Mouse (Mus musculus): ENCODE results near the gene Ifitm2. TPM values are rescaled to one million over a fixed set of nuclear protein-coding genes. Genes with fewer than 3 reads are reported as not detected.
A peak's percentile ranks its signal among the peaks of the same experiment; 100 is the strongest.

Gene Ifitm2
- polyA plus RNA-seq, 1 experiment from 2014 or later = 225 TPM

DNA sequence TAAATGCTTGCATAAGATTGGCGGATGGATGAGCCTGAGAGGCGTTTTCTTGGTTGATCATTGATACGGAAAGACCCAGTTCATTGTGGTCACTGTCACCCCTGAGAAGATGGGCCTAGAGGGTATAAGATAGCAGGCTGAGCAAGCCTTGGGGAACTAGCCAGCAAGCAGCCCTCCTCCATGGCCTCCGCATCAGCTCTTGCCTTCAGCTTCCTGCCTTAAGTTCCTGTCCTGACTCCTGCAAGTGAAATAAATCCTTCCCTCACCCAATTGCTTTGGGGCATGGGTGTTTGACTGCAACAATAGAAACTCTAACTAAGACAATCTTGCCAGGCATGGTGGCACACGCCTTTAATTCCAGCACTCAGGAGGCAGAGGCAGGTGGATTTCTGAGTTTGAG is 4.2 kb upstream of the Ifitm2 start:
- no peak overlapping the region for H3K27ac ChIP-seq (ENCODE audit: low read depth, low read length)
- 0 out of 2 replicates have a peak, but pooled peaks cover 5% of the 10 kb centered on the region for H3K4me1 ChIP-seq (replicated peaks; ENCODE audit: control insufficient read depth, insufficient read depth, low read length)
- no peak overlapping the region for H3K4me3 ChIP-seq (ENCODE audit: low read depth, low read length)
- no peak for DNase-seq (ENCODE audit: low spot score)
- no peaks in the 10 kb centered on the region for H3K36me3 ChIP-seq (ENCODE audit: control insufficient read depth, insufficient read depth, low read length)
- ATAC-seq (replicated peaks; ENCODE audit: low FRiP score) = no peak
- no peaks in the 10 kb centered on the region for H3K9me3 ChIP-seq (ENCODE audit: control insufficient read depth, low read length)
- 0 out of 2 replicates have a peak, but pooled peaks cover 2% of the 10 kb centered on the region for H3K27me3 ChIP-seq (ENCODE audit: control insufficient read depth, insufficient read depth, low read length)
- H3K9ac ChIP-seq (ENCODE audit: low read length) = no peak overlapping the region
- no peak overlapping the region for H3K4me2 ChIP-seq (ENCODE audit: low read depth, low read length, severe bottlenecking)
- WGBS = 36% methylated on average over 5 of the region's 5 CpGs

DNA sequence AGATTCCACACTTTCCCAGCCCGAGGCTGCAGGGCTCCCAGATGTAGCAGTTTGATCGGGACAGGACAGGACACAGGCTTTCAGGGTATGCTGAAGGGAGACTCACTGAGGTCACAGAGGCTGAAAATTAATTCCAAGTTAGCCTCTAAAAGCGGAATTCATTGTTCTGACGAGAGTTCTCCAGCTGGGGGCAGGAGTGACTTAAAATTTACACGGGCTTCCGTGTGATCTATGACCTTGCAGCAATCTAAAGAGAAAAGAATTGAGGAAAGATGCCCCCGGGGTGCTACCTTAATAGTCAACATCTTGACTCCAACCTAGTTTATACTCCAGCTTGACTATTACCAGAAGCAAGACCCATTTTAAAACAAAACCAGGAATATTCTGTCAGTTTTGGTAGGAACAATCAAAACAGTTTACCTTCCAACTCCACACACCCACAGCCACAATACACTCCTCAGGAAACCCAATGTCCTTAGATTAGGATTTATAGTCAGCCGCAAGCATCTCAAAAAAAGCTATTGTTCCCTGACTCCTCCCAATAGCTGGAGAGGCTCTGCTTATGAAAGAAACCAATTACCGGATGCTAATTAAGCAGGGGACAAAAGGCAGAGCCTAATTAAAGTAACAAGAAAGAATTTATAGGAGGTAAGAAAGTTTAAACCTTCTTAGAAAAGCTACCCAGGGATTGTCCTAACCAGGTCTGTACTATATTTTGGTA is 3.6 kb upstream of the Ifitm2 start:
- Histone ChIP-seq H3K36me3 (ENCODE audit: control insufficient read depth, insufficient read depth, low read length) (no peaks in the 10 kb centered on the region), H3K27me3 (ENCODE audit: control insufficient read depth, insufficient read depth, low read length) (0 out of 2 replicates have a peak, but pooled peaks cover 2% of the 10 kb centered on the region), H3K4me1 (replicated peaks; ENCODE audit: control insufficient read depth, insufficient read depth, low read length) (0 out of 2 replicates have a peak, but pooled peaks cover 5% of the 10 kb centered on the region), H3K27ac (ENCODE audit: low read depth, low read length) (no peak overlapping the region), H3K4me3 (ENCODE audit: low read depth, low read length) (no peak overlapping the region), H3K9ac (ENCODE audit: low read length) (no peak overlapping the region), H3K4me2 (ENCODE audit: low read depth, low read length, severe bottlenecking) (no peak overlapping the region), H3K9me3 (ENCODE audit: control insufficient read depth, low read length) (no peaks in the 10 kb centered on the region)
- peak; percentile 38; the same call in 1 of the 2 replicates for ATAC-seq (replicated peaks; ENCODE audit: low FRiP score)
- no peak for DNase-seq (ENCODE audit: low spot score)
- whole genome bisulfite sequencing = 1% methylated on average over 9 of the region's 9 CpGs

DNA sequence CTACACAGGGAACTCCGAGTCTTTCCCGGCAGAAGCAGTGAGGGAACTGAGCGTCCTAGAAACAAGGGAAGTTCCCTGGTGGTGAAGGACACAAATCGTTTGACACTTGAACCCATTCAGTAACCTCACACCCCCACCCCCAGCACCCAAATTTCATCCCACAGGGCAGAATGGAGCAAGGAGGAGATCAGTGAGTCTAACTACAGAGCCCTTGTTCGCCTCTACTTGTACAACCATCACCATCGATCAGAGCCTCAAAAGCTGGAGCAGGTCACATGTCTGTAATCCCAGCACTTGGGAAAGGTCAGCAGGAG is 726 bp upstream of the Ifitm2 start:
- H3K4me3 ChIP-seq (ENCODE audit: low read depth, low read length) = no peak overlapping the region

DNA sequence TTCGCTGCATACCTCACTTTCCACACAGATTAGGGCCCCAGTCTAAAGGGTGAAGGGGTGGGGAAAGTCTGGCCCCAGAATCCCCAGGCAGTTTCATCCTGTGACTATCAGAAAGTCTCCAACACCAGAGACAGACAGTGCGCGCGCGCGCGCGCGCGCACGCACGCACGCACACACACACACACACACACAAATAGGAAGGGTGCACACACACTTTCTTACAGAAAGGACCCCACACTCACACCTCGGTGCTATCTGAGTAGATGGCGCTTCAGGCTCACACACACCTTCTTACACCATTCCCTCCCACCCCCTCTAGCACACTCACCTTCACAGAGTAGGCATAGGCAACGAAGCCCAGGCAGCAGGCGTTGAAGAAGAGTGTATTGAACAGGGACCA is 445 bp downstream of the Ifitm2 start:
- no peaks in the 10 kb centered on the region for H3K9me3 ChIP-seq (ENCODE audit: control insufficient read depth, low read length)
- 10% methylated on average over 17 of the region's 17 CpGs for WGBS
- H3K27ac ChIP-seq (ENCODE audit: low read depth, low read length) = 0 out of 2 replicates have a peak overlapping the region, but pooled peaks have one; percentile 18
- peaks cover 12% of the 10 kb centered on the region; the same call in 1 of the 2 replicates for H3K4me1 ChIP-seq (replicated peaks; ENCODE audit: control insufficient read depth, insufficient read depth, low read length)
- H3K4me3 ChIP-seq (ENCODE audit: low read depth, low read length) = peak overlapping the region; percentile 28
- ATAC-seq (replicated peaks; ENCODE audit: low FRiP score) (no peak), DNase-seq (ENCODE audit: low spot score) (no peak)
- peak overlapping the region; percentile 47; the same call in 1 of the 2 replicates for H3K9ac ChIP-seq (ENCODE audit: low read length)
- 0 out of 2 replicates have a peak, but pooled peaks cover 2% of the 10 kb centered on the region for H3K27me3 ChIP-seq (ENCODE audit: control insufficient read depth, insufficient read depth, low read length)
- H3K4me2 ChIP-seq (ENCODE audit: low read depth, low read length, severe bottlenecking) = peak overlapping the region; percentile 50
- no peaks in the 10 kb centered on the region for H3K36me3 ChIP-seq (ENCODE audit: control insufficient read depth, insufficient read depth, low read length)

More for the DNA sequence above, 726 bp upstream of the Ifitm2 start:
- H3K4me1 ChIP-seq (replicated peaks; ENCODE audit: control insufficient read depth, insufficient read depth, low read length) = 0 out of 2 replicates have a peak, but pooled peaks cover 5% of the 10 kb centered on the region
- ATAC-seq (replicated peaks; ENCODE audit: low FRiP score) (no peak), DNase-seq (ENCODE audit: low spot score) (no peak)
- WGBS = 58% methylated on average over 6 of the region's 6 CpGs
- H3K4me2 ChIP-seq (ENCODE audit: low read depth, low read length, severe bottlenecking) = no peak overlapping the region
- no peak overlapping the region for H3K9ac ChIP-seq (ENCODE audit: low read length)
- no peak overlapping the region for H3K27ac ChIP-seq (ENCODE audit: low read depth, low read length)
- no peaks in the 10 kb centered on the region for H3K36me3 ChIP-seq (ENCODE audit: control insufficient read depth, insufficient read depth, low read length)
- 0 out of 2 replicates have a peak, but pooled peaks cover 2% of the 10 kb centered on the region for H3K27me3 ChIP-seq (ENCODE audit: control insufficient read depth, insufficient read depth, low read length)
- no peaks in the 10 kb centered on the region for H3K9me3 ChIP-seq (ENCODE audit: control insufficient read depth, low read length)

DNA sequence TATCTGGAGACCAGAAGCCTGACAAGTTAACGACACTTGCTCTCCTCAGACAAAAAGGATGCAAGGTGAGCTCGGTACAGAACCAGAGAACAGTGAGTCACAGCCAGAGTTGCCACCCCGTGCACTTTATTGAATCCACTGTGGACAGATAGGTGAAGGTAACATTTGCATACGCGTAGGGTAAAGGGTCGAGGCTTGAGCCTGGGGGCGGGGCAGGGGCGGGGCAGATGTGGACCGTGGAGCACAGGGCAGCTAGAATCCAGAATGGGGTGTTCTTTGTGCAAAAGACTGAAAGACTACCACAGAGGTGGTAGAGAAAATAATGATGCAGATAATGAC is 1.1 kb downstream of the Ifitm2 start:
- peak overlapping the region; percentile 28 for H3K4me3 ChIP-seq (ENCODE audit: low read depth, low read length)
- peak overlapping the region; percentile 50 for H3K4me2 ChIP-seq (ENCODE audit: low read depth, low read length, severe bottlenecking)
- peaks cover 13% of the 10 kb centered on the region; the same call in 1 of the 2 replicates for H3K4me1 ChIP-seq (replicated peaks; ENCODE audit: control insufficient read depth, insufficient read depth, low read length)
- no peaks in the 10 kb centered on the region for H3K9me3 ChIP-seq (ENCODE audit: control insufficient read depth, low read length)
- H3K27me3 ChIP-seq (ENCODE audit: control insufficient read depth, insufficient read depth, low read length) = 0 out of 2 replicates have a peak, but pooled peaks cover 2% of the 10 kb centered on the region
- no peaks in the 10 kb centered on the region for H3K36me3 ChIP-seq (ENCODE audit: control insufficient read depth, insufficient read depth, low read length)
- DNase-seq (ENCODE audit: low spot score) (no peak), ATAC-seq (replicated peaks; ENCODE audit: low FRiP score) (no peak)
- no peak overlapping the region for H3K9ac ChIP-seq (ENCODE audit: low read length)
- WGBS = 10% methylated on average over 9 of the region's 9 CpGs
- no peak overlapping the region for H3K27ac ChIP-seq (ENCODE audit: low read depth, low read length)

DNA sequence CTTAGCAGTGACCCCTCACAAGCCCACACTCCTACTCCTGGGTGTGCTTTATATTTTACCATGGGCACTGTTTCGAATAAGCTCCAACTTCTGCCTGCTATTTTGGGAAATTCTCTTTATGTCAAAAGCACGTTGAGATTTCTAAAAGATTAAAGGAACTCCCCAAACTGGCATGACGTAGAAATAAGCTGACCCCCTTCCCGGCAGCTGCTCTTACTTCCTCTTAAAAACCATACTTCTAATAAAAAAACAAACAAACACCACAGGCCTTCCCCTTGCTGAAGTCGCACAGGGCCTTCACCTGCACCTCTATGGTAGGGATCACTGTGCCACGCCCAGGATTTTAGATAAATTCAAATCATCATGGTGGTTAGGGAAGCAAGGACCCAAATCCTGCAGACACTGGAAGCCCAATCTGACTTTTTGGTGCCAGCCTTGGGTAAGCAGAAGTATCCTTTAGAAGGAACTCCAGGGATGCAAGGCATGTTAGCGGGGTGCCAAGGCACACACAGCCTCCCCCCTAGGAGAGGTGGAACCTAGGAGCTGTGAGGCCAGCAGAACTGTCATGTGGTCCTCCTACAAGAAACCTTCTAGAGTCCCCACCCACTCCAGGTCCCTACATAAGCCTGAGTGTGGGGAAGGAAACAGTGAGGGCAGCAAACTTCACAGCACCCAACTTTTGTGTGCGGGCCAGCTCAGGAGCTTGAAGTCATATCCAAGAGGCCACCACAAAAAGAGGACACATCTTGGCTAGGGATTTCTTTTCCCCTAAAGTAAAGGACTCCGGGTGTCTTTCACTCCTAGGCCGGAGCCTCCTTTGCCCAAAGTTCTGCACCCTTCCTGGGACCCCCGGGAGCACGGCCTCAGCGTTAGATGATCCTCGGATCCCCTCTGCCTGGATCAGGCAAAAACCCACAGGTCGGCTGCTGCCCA is 1.7 kb downstream of the Ifitm2 start:
- no peaks in the 10 kb centered on the region for H3K9me3 ChIP-seq (ENCODE audit: control insufficient read depth, low read length)
- no peaks in the 10 kb centered on the region for H3K36me3 ChIP-seq (ENCODE audit: control insufficient read depth, insufficient read depth, low read length)
- peaks cover 10% of the 10 kb centered on the region; the same call in 1 of the 2 replicates for H3K4me1 ChIP-seq (replicated peaks; ENCODE audit: control insufficient read depth, insufficient read depth, low read length)
- no peak overlapping the region; the same call in 1 of the 2 replicates for H3K4me3 ChIP-seq (ENCODE audit: low read depth, low read length)
- WGBS = 70% methylated on average over 15 of the region's 15 CpGs
- ATAC-seq (replicated peaks; ENCODE audit: low FRiP score) = no peak
- 0 out of 2 replicates have a peak, but pooled peaks cover 2% of the 10 kb centered on the region for H3K27me3 ChIP-seq (ENCODE audit: control insufficient read depth, insufficient read depth, low read length)
- DNase-seq (ENCODE audit: low spot score) = no peak
- no peak overlapping the region for H3K9ac ChIP-seq (ENCODE audit: low read length)
- H3K27ac ChIP-seq (ENCODE audit: low read depth, low read length) = no peak overlapping the region
- H3K4me2 ChIP-seq (ENCODE audit: low read depth, low read length, severe bottlenecking) = peak overlapping the region; percentile 50; the same call in 1 of the 2 replicates

DNA sequence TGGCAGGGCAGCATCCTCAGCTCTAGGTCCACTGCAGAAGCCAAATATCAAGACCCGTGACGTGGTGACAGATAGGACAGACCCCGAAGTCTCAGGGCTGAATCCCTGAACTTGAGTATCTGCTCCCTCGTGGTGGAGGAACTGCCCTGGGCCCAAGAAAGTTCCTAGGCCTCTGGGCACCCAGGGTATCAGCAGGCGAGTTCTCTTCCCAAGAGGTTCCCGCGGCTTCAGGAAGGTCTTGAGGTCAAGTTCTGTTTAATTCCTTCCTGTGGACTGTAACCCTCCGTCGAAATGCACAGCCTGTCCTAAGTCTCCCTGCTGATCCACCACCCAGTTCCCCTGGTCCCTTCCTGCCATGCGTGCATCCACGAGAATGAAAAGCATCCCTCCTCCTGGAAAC is 2.7 kb downstream of the Ifitm2 start:
- WGBS = 87% methylated on average over 11 of the region's 11 CpGs
- Histone ChIP-seq H3K4me2 (ENCODE audit: low read depth, low read length, severe bottlenecking) (no peak overlapping the region), H3K9ac (ENCODE audit: low read length) (no peak overlapping the region), H3K27ac (ENCODE audit: low read depth, low read length) (no peak overlapping the region), H3K4me1 (replicated peaks; ENCODE audit: control insufficient read depth, insufficient read depth, low read length) (peaks cover 10% of the 10 kb centered on the region; the same call in 1 of the 2 replicates), H3K36me3 (ENCODE audit: control insufficient read depth, insufficient read depth, low read length) (no peaks in the 10 kb centered on the region), H3K27me3 (ENCODE audit: control insufficient read depth, insufficient read depth, low read length) (0 out of 2 replicates have a peak, but pooled peaks cover 2% of the 10 kb centered on the region), H3K9me3 (ENCODE audit: control insufficient read depth, low read length) (no peaks in the 10 kb centered on the region), H3K4me3 (ENCODE audit: low read depth, low read length) (no peak overlapping the region)
- ATAC-seq (replicated peaks; ENCODE audit: low FRiP score) (no peak), DNase-seq (ENCODE audit: low spot score) (no peak)

DNA sequence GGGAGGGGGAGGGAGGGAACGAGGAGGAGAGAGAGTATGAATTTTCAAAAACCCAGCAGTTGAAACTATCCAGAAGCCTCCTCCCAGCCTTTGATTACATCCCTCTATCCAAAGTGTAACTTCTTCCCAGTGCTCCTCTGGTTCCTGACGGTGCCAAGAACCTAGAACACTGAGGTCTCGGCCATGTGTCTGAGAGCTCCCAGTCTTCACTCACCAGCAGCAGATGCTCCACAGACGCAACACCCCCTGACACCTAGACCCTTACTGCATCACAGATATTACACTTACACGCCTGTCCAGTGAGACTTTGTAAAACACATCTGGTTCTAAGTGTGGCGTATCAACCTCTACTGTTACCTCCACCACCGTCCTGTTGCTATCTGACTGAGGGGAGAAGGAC is 3.3 kb downstream of the Ifitm2 start:
- ATAC-seq (replicated peaks; ENCODE audit: low FRiP score) (no peak), DNase-seq (ENCODE audit: low spot score) (no peak)
- Histone ChIP-seq H3K36me3 (ENCODE audit: control insufficient read depth, insufficient read depth, low read length) (no peaks in the 10 kb centered on the region), H3K4me2 (ENCODE audit: low read depth, low read length, severe bottlenecking) (no peak overlapping the region), H3K4me1 (replicated peaks; ENCODE audit: control insufficient read depth, insufficient read depth, low read length) (peaks cover 10% of the 10 kb centered on the region; the same call in 1 of the 2 replicates), H3K27me3 (ENCODE audit: control insufficient read depth, insufficient read depth, low read length) (0 out of 2 replicates have a peak, but pooled peaks cover 2% of the 10 kb centered on the region), H3K27ac (ENCODE audit: low read depth, low read length) (no peak overlapping the region), H3K9me3 (ENCODE audit: control insufficient read depth, low read length) (no peaks in the 10 kb centered on the region), H3K9ac (ENCODE audit: low read length) (no peak overlapping the region), H3K4me3 (ENCODE audit: low read depth, low read length) (no peak overlapping the region)
- WGBS = 89% methylated on average over 7 of the region's 7 CpGs
